Mouse (Mus musculus): ENCODE measurements around the gene Zfp119a.

Gene Zfp119a

DNA sequence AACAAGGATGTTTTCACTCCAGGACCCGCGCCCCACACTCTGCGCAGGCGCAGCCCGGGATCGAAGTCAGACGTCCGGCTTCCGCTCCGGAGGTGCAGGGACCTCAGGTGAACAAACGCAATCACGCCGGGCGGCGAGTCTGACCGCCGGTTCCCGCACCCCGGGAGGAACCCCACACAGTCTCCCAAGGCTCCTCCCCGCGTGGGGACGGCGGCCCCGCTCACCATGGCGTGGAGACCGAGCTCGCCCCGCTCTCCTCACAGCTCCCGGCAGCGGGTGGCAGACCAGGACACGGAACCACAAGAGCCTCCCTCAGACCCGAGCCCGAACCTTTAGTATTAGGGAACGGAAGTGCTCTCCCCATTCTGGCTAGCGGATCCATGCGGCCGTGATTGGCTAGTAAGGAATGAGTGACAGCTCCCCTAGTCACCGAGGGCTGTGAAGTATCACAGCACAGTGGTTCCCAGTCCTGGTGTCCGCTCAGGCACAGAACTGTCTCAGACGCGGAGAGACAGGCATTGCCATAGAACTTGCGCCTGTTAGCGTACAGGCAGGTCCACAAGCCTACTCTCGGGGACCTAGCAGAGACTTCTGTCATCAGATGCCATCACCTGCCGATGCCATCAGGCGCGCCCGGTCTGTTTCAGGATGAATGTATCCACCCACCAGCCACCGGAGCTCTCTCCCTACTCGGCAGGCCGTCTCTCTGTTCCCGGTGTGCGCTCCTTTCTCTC lies at the start of gene Zfp119a:
Gene Zfp119a (minus strand): TSS at position 295 of the 734 bp plus-strand sequence.
- DNase-seq, result peak; percentile 86

GRCm38 (mm10) chr17:55906669-55907068 lies 27.9 kb upstream of the Zfp119a start:
- DNase-seq, result no peak

DNA sequence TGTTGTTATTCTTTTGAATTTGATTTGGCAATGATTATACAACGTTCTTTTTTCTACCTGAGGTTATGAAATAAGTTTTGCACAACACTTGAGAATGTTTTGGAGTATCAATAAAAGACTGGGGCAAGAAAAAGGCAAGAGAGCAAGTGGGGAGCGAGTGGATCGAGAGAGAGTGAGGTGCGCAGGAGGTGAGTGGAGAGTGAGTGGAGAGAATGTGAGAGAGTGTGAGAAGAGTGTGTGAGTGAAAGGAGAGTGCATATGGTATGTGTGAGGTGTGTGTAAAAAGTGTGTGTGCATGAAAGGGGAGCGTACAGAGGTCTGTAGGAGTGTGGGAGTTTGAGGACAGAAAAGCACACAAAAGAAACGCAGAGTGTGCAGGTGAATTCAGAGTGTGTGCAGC lies 25.4 kb upstream of the Zfp119a start:
- DNase-seq, result no peak

- no peak for DNase-seq
These were observed 25.0 kb upstream of the Zfp119a start for GRCm38 (mm10) chr17:55903687-55904086.

GRCm38 (mm10) chr17:55903087-55903486 lies 24.4 kb upstream of the Zfp119a start:
- no peak for DNase-seq

DNA sequence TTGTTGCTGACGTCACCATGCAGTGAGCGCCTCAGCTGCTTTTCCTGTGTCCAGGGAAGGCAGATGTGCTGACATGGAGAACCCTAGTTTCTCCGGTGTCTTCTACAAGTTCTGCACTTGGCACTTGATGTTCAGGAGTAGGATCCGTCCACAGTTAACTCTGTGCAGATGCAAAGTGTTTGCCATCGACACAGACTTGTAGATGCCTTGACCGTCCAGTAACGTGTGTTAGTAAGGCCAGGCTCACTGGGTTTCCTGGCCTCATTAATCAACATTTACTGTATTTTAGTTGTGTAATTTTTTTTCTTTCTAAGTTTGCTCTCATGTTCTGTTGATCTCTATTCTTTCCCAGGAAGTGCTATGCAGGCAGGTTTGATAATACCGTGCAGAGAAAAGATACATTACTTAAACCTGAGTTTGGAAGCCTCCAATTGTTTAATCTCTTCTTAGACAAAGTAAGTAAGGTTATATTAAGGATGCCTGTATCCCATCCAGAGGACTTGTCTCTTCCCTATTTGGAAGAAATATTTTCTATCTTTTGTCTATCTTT lies 13.8 kb upstream of the Zfp119a start:
- peak; percentile 23 for DNase-seq

DNA sequence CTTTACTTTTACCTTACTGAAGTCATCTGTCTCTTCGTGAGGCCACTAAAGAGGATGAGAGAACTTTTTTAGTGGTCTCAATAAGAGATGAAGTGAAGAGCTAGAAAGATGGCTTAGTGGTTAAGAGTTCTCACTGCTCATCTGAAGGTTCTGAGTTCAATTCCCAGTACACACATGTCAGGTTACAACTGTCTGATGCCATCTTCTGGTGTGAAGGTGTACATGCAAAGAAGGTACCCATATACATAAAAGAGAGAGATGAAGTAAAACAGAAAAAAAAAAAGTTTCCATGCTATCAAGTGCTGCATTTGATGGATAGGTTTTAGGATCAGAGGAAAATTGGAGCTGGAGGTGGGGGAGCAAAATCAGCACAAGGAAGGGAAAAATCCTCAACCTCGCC lies 6.2 kb upstream of the Zfp119a start:
- no peak for DNase-seq

GRCm38 (mm10) chr17:55883631-55884030 lies 4.9 kb upstream of the Zfp119a start:
- DNase-seq, result peak; percentile 19

- DNase-seq, result peak; percentile 6
These were observed 471 bp downstream of the Zfp119a start for GRCm38 (mm10) chr17:55878282-55878635.

GRCm38 (mm10) chr17:55877184-55877583 lies 1.5 kb downstream of the Zfp119a start:
- no peak for DNase-seq

DNA sequence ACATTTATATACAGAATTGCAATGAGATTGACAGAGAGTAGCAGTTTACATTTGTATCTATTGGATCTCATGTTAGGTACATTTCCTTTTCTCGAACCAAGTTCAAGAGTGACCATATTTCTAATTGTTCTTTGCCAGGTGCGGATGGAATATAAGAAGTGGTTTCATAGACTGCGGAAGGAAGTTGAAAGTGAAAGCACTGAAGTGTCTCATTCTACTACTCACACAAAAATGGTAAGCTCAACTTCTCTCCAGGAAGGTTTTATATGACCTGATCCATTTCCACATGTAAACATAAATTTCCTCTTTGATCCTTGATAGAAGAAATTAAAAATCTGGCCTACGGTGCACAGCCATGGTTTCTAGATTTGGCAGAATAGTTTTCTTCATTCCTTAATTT lies 35.7 kb downstream of the Zfp119a start:
- no peak for DNase-seq

- DNase-seq, result no peak
These were observed 57.2 kb downstream of the Zfp119a start for GRCm38 (mm10) chr17:55821566-55821965.

DNA sequence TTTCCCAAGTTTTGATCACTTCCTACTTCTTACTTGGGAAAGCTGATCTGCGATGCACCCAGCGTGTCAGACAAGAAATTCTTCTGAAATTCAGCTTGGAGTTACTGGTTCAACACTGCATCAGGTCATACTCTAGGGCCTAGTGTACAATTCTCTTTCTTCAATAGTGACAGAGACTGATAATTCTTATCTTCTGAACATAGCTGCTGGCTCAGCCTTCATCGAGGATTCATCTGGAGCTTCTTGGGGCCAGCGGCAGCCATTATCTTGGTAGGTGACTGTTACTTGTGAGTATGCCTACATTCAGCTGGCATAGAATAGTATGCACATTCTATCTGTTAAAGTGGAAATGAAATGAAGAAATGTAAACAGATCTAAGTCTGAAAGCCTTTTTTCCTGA lies 61.9 kb downstream of the Zfp119a start:
- DNase-seq, result no peak

Data from lung, postnatal 36 days (tissue).